Mouse (Mus musculus): Measurements from ENCODE around the gene Pcp4. TPM values are rescaled to one million over a fixed set of nuclear protein-coding genes. Genes with fewer than 3 reads are reported as not detected.

Gene Pcp4
- 1 to 10 TPM in 1 of 2 experiments, under 1 TPM in 1; 0.77 to 1.1 TPM for total RNA-seq (2023)

DNA sequence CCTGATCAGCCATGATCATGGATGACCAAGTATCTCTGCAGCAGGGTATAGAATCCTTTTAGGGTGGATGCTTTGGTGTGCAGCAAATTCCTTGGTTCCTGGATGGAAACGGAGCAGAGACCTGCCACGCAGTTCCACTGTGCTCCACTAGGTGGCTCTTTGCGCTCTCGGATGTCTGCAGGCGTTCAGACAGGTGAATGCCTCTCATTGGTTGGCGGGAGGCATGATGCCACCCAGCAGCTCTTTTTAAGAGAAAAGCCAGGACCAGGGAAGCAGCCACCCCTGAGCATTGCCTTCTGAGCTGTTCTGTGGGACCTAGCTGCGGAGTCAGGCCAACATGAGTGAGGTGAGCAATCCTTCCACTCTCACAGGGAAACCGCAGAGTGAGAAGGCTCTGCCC is at the start of gene Pcp4:
TSS of gene Pcp4 (plus strand) at position 162 of the 400 bp plus-strand sequence.

DNA sequence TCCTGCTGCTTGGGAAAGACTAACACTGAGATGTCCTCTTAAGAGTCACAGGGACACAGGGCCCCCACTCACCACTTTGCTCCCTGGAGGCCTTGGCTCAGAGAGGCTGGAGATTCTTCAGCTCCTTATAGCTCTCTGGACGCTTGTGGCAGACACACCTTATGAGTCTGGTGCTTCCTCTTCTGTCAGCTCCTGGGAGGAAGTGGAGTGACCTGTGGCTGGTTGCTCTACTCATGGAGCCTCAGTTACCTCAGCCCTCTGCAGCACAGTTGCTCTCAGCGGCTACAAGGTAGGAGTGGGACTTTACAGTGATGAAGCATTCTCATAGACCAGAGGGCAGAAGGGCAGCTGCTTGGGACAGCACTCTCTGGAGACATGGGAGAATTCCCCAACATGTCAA is 23.9 kb upstream of the Pcp4 start, which contains the start of gene Itgb2l:
TSS of gene Itgb2l (minus strand) at position 152 of the 400 bp plus-strand sequence.

Other genes starting within 250 kb of the Pcp4 start
- gene B3galt5, start 231.8 kb upstream of the Pcp4 start, total RNA-seq (2023): under 1 TPM in 1 of 2 experiments, not detected in 1; 0.29 TPM
- 100 to 1,000 TPM; 393 to 489 TPM for gene Itgb2l, start 24.0 kb upstream of the Pcp4 start, total RNA-seq (2023)

Measured in neutrophil, adult 59 days (primary cell).